Mouse (Mus musculus) mature B cell (primary cell): ENCODE data around the gene Aadat.
"Not testable (repeated sequence)": the region's sequence is repeated elsewhere in the genome, so short reads cannot be mapped to it uniquely, and the experiment has no call there.

Experiments used
- in situ Hi-C: fragments of 300-500 bp; cut with MboI; formaldehyde crosslinking; loops from 2 replicates; pipeline ENCODE4 v1.14.3; 2019

Aadat gene

GRCm38 (mm10) chr8:60505653-60506521 lies at the start of gene Aadat:
TSS of gene Aadat (plus strand) at chr8:60505932.
- in situ Hi-C loops, result no loop called here

GRCm38 (mm10) chr8:60466686-60467335 lies 38.9 kb upstream of the Aadat start:
- in situ Hi-C loops, result no loop called here

- in situ Hi-C loops, result no loop called here
Measured at GRCm38 (mm10) chr8:60490147-60490546, 15.6 kb upstream of the Aadat start.

GRCm38 (mm10) chr8:60491871-60492270 lies 13.9 kb upstream of the Aadat start:
- in situ Hi-C loops, result no loop called here

- in situ Hi-C loops, result no loop called here
Measured at GRCm38 (mm10) chr8:60492471-60492870, 13.3 kb upstream of the Aadat start.

- in situ Hi-C loops, result no loop called here
Measured at GRCm38 (mm10) chr8:60494606-60495005, 11.1 kb upstream of the Aadat start.

- in situ Hi-C loops, result not testable (repeated sequence)
Measured at GRCm38 (mm10) chr8:60495046-60495445, 10.7 kb upstream of the Aadat start.

- in situ Hi-C loops, result no loop called here
Measured at GRCm38 (mm10) chr8:60503098-60503497, 2.6 kb upstream of the Aadat start, which contains the start of gene Gm10283. TSS of gene Gm10283 (minus strand) at chr8:60503198.

- in situ Hi-C loops, result no loop called here
Measured at GRCm38 (mm10) chr8:60518286-60518685, 12.6 kb downstream of the Aadat start.

- in situ Hi-C loops, result no loop called here
Measured at GRCm38 (mm10) chr8:60534945-60535344, 29.2 kb downstream of the Aadat start.

GRCm38 (mm10) chr8:60566783-60567182 lies 61.1 kb downstream of the Aadat start:
- in situ Hi-C loops, result no loop called here

GRCm38 (mm10) chr8:60577231-60577630 lies 71.5 kb downstream of the Aadat start:
- in situ Hi-C loops, result no loop called here

- in situ Hi-C loops, result no loop called here
Measured at GRCm38 (mm10) chr8:60583369-60583768, 77.6 kb downstream of the Aadat start.

- in situ Hi-C loops, result not testable (repeated sequence)
Measured at GRCm38 (mm10) chr8:60591352-60592105, 85.8 kb downstream of the Aadat start.

- in situ Hi-C loops, result no loop called here
Measured at GRCm38 (mm10) chr8:60594761-60595160, 89.0 kb downstream of the Aadat start.
